Mouse (Mus musculus): ENCODE results near the gene Zfyve28.

GRCm38 (mm10) chr5:34259172-34259816 lies 29.0 kb downstream of the Zfyve28 start:
- TF ChIP-seq CTCF (IDR thresholded peaks at IDR 0.05; ENCODE audit: low read depth) (no peak), EP300 (optimal IDR thresholded peaks at IDR 0.05) (no peak)
